28 mouse cellular contexts compared by ENCODE assay signal in the genomic region with DNA sequence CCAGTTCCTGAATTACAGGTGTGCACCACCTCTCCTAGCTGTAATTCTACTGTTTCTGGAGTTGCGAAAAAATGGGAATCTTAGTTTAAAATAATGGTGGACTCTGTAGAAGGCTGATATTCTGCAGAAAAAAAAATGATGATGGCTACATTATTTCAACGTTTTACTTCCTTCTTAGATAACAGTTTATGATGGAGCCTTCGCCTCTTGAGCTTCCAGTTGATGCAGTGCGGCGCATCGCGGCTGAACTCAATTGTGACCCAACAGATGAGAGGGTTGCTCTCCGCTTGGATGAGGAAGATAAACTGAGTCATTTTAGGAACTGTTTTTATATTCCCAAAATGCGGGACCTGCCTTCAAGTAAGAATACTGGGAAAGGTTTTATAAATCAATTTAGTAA. TPM values are rescaled to one million over a fixed set of nuclear protein-coding genes. Genes with fewer than 3 reads are reported as not detected.
"Had no signal": no experiment of that assay in that cellular context is flagged by ENCODE, and none has a peak within 500 bp of the region (broad histone marks: within the 10 kb centered on the region; RNA-seq: fewer than 3 reads in every experiment).

No protein-coding gene starts in this region.

- H3K4me2 ChIP-seq: embryonic facial prominence, embryonic 12.5 days; embryonic facial prominence, embryonic 13.5 days; embryonic facial prominence, embryonic 15.5 days; forebrain, embryonic 12.5 days; forebrain, embryonic 13.5 days; forebrain, embryonic 15.5 days had no signal

- DNase-seq: cerebellum, adult 18-20 months; cerebellum, adult 2 months; cerebellum, adult 8-10 months; cerebellum, adult 9-10 months; cerebellum, adult 9-11 months; cerebellum, postnatal 10 days; cerebellum, postnatal 14 days; cerebellum, postnatal 25 days; cerebellum, postnatal 36 days; embryo, embryonic 11 days; forebrain, postnatal 0 days; gastrocnemius, adult 2 months; gastrocnemius, postnatal 10 days; gastrocnemius, postnatal 14 days; gastrocnemius, postnatal 25 days; gastrocnemius, postnatal 36 days; heart, adult 11 months; heart, adult 18-20 months had no signal

- H3K36me3 ChIP-seq: embryonic facial prominence, embryonic 10.5 days; embryonic facial prominence, embryonic 12.5 days; embryonic facial prominence, embryonic 13.5 days; embryonic facial prominence, embryonic 15.5 days; forebrain, embryonic 10.5 days; forebrain, embryonic 12.5 days; forebrain, embryonic 15.5 days had no signal

- H3K9ac ChIP-seq: embryonic facial prominence, embryonic 12.5 days; embryonic facial prominence, embryonic 13.5 days; embryonic facial prominence, embryonic 15.5 days; forebrain, embryonic 12.5 days; forebrain, embryonic 13.5 days; forebrain, embryonic 15.5 days; forebrain, postnatal 0 days had no signal

- H3K4me1 ChIP-seq: embryonic facial prominence, embryonic 10.5 days; embryonic facial prominence, embryonic 12.5 days; embryonic facial prominence, embryonic 13.5 days; embryonic facial prominence, embryonic 15.5 days; forebrain, embryonic 10.5 days; forebrain, embryonic 12.5 days; forebrain, embryonic 13.5 days; forebrain, embryonic 15.5 days had no signal

- H3K27ac ChIP-seq: embryonic facial prominence, embryonic 10.5 days; embryonic facial prominence, embryonic 12.5 days; embryonic facial prominence, embryonic 13.5 days; embryonic facial prominence, embryonic 15.5 days; forebrain, embryonic 10.5 days; forebrain, embryonic 12.5 days; forebrain, embryonic 13.5 days; forebrain, embryonic 15.5 days; gastrocnemius, adult 2 months had no signal

- H3K27me3 ChIP-seq: embryonic facial prominence, embryonic 12.5 days; embryonic facial prominence, embryonic 13.5 days; embryonic facial prominence, embryonic 15.5 days; forebrain, embryonic 12.5 days; forebrain, embryonic 13.5 days; forebrain, embryonic 15.5 days had no signal

- H3K4me3 ChIP-seq: embryonic facial prominence, embryonic 10.5 days; embryonic facial prominence, embryonic 12.5 days; embryonic facial prominence, embryonic 13.5 days; embryonic facial prominence, embryonic 15.5 days; erythroblast, embryonic 14.5 days; forebrain, embryonic 10.5 days; forebrain, embryonic 12.5 days; forebrain, embryonic 13.5 days; forebrain, embryonic 15.5 days; gastrocnemius, adult 2 months had no signal

- H3K9me3 ChIP-seq: embryonic facial prominence, embryonic 10.5 days; embryonic facial prominence, embryonic 12.5 days; embryonic facial prominence, embryonic 13.5 days; embryonic facial prominence, embryonic 15.5 days; forebrain, embryonic 10.5 days; forebrain, embryonic 12.5 days; forebrain, embryonic 13.5 days; forebrain, embryonic 15.5 days had no signal

- ATAC-seq: forebrain, embryonic 14.5 days; forebrain, embryonic 15.5 days had no signal

RNA-seq across cellular contexts. Expression of gene Kynu, which starts 7.7 kb away (rescaled TPM):
- polyA plus RNA-seq: erythroblast, embryonic 14.5 days; forebrain, postnatal 0 days had no signal
